Mouse (Mus musculus): Measurements from ENCODE around the gene St6galnac3.

DNA sequence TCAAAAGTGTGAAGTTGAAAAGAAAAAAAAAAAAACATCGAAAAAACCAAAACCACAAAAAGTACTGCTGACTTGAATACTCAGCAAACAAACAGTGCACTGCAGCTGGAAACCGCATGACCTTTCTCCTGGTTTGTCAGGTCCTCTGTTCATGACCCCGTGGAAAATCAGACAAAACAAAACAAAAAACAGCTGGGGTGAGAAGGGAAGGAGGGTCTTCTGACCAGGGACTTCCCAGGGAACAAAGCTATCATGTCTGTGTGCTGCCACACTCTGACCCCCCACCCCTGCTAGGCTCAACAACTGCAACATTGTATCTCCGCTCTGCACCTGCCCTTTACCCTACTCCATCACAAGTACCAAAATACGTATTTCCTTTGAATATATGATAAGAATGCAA is 39.8 kb upstream of the St6galnac3 start:
- TF ChIP-seq POLR2A (IDR thresholded peaks at IDR 0.05; ENCODE audit: borderline replicate concordance, low read depth, low read length) (no peak), CTCF (IDR thresholded peaks at IDR 0.05; ENCODE audit: low read depth, low read length) (no peak)
